Mouse (Mus musculus) CH12.LX (cell line): ENCODE results near the gene Atp1a3.
A peak's percentile ranks its signal among the peaks of the same experiment; 100 is the strongest.

Experiments
- CTCF ChIP-seq, 2 experiments: IDR thresholded peaks in 1 of 2; conservative IDR thresholded peaks in 1 of 2; 2 replicates each; pipeline ENCODE4 v1.5.1; 2011 to 2012; ENCODE audit warnings: low read depth in 2 of 2, low read length in 2 of 2, improper control_type of control experiment in 1 of 2, inconsistent platforms in 1 of 2, mild to moderate bottlenecking in 1 of 2, moderate library complexity in 1 of 2
- POLR2A ChIP-seq: IDR thresholded peaks from 2 replicates; pipeline ENCODE4 v1.6.1; 2011; ENCODE audit warnings: low read depth, mild to moderate bottlenecking, improper control_type of control experiment, low read length
- SMC3 ChIP-seq: IDR thresholded peaks from 2 replicates; pipeline ENCODE4 v1.6.1; 2011; ENCODE audit warnings: low read depth, low read length, improper control_type of control experiment
- UBTF ChIP-seq: IDR thresholded peaks from 2 replicates; pipeline ENCODE4 v1.6.1; 2012; ENCODE audit warnings: low read depth, mild to moderate bottlenecking, inconsistent platforms, low read length, improper control_type of control experiment, moderate library complexity

- TF ChIP-seq POLR2A (no peak), SMC3 (peak; percentile 79), UBTF (no peak), CTCF (conservative IDR thresholded peaks at IDR 0.05 in 1 of 2, IDR thresholded peaks at IDR 0.05 in 1 of 2; ENCODE audit: low read depth in 2 of 2, low read length in 2 of 2) (peak in 1 of 2 experiments; percentile 88; a peak in 3 of 4 replicates)
Observed at GRCm38 (mm10) chr7:24949958-24950623, 55.7 kb downstream of the Atp1a3 start.
